Mouse (Mus musculus) G1E (cell line): ENCODE measurements at regions not wholly inside any gene's neighbourhood (a gene's known extent, or its start where the extent isn't known, plus 50 kb on each side); places are given as distances from the start of the nearest gene placed in this dataset.
"Not testable (repeated sequence)": the region's sequence is repeated elsewhere in the genome, so short reads cannot be mapped to it uniquely, and the experiment has no call there.

Experiments
- CTCF ChIP-seq: IDR thresholded peaks from 2 replicates; pipeline ENCODE4 v1.5.1; 2012; ENCODE audit warnings: low read depth, low read length, inconsistent platforms, mixed read lengths
- GATA1 ChIP-seq: IDR thresholded peaks from 2 replicates; pipeline ENCODE4 v1.6.1; 2012; ENCODE audit warnings: borderline replicate concordance, low read length, inconsistent platforms, mixed read lengths
- TAL1 ChIP-seq: conservative IDR thresholded peaks from 2 replicates; pipeline ENCODE4 v1.6.1; 2012; ENCODE audit warnings: low read depth, low read length, inconsistent platforms, mixed read lengths

DNA sequence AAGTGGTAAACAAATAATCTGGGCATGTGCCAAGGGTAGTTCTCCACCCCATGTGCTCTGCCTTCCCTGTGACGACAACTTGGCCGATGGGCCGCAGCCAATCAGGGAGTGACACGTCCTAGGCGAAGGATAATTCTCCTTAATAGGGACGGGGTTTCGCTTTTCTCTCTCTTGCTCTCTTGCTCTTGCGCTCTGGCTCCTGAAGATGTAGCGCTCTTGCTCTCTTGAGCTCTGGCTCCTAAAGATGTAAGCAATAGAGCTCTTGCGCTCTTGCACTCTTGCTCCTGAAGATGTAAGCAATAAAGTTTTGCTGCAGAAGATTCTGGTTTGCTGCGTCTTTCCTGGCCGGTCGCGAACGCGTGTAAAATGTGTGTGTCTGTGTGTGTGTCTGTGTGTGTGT lies 381.1 kb upstream of the 5730507C01Rik start:
- TF ChIP-seq CTCF, TAL1, GATA1: not testable (repeated sequence)
